Mouse (Mus musculus) right cerebral cortex, adult 18-20 months (tissue): Measurements from ENCODE around the gene Unc13b.

Experiments
- DNase-seq: peaks from one replicate; pipeline ENCODE4 v3.0.0; 2022; ENCODE audit warnings: mixed read lengths

Gene Unc13b

GRCm38 (mm10) chr4:43058753-43059654 lies at the start of gene Unc13b:
Gene Unc13b, plus strand, starts transcription at chr4:43058953.
- peak; percentile 89 for DNase-seq

DNA sequence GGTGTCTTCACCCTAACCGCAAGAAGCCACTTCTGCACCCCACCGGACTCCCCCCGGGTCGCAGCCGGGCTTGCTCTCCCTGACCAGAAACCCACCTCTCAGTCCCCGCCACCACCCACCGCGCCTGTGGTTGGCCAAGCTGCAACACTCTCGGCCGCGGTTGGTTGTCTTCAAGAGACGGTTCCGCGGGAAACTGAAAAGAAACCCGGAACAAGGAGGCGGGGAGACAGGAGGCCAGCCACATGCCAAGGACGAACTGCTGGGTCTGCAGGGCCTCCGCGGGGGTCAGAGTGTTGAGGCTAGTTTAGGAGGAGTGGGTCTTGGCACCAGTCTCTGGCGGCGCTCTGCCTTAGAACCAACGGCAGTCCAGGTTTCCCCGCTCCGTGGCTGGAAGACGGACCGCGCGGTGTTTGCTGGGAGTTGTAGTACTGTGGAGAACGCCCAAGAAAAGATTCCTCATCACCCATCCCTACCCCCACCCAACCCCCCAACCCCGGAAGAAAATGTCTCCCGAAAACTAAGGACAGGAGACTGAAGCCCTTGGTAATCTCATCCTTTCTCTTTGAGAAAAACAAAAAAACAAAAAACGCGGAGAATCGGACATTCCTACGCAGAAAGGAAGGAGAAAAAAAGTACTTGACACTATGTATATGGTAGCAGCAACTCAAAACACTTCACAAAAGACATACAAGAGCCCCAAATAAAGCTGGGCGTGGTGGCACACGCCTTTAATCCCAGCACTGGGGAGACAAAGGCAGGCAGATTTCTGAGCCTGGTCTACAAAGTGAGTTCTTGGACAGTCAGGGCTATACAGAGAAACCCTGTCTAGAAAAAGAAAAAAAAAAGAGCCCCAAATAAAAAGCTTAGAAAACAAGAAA lies 48.4 kb upstream of the Unc13b start, which contains the start of gene Fancg:
Gene Fancg (minus strand): TSS at position 346 of the 878 bp plus-strand sequence.
- peak; percentile 88 for DNase-seq

GRCm38 (mm10) chr4:43012091-43012490 lies 46.7 kb upstream of the Unc13b start:
- no peak for DNase-seq

- DNase-seq: no peak
Measured at GRCm38 (mm10) chr4:43018156-43018555, 40.6 kb upstream of the Unc13b start.

- DNase-seq: no peak
Measured at GRCm38 (mm10) chr4:43019176-43019575, 39.6 kb upstream of the Unc13b start.

DNA sequence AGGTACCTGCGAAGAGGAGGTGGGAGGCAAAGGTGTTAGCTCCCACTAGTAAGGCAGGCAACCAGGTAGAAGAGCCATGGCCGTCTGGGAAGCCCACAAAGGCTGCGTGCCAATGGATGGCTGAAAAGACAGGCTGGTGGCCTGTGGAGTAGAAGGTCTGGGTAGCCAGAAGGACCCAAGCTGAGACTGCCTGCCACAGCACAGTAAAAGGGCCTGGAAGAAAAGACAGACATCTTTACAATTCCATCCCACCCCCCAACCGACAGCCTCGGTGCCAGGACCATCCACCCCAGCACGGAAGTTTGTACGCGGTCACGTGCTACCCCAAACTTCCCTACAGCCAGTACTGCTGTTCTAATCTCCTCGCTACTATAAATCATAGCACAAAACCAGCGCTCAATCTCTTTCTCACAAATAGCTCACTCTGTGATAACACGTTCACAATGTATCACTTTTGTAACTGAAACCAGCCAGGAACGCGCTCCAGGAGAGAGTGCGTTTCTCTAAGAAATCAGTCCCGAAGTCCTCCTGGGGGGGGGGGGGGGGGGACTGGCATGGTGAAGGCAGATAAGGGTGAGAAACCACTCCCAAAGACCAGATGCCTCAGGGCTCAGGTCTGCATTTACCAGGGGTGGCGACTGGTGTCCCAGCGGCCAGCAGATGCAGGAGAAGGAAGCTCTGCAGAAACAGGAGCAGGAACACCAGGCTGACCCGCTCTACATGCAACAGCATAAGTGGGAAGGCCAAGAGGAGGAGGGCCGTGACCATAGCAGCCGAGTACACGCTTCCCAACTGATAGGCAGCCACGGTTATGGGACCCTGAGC lies 38.9 kb upstream of the Unc13b start:
- DNase-seq: no peak

- no peak for DNase-seq
Measured at GRCm38 (mm10) chr4:43020876-43021275, 37.9 kb upstream of the Unc13b start.

GRCm38 (mm10) chr4:43021341-43021740 lies 37.4 kb upstream of the Unc13b start:
- no peak for DNase-seq

- DNase-seq: no peak
Measured at GRCm38 (mm10) chr4:43024673-43025072, 34.1 kb upstream of the Unc13b start.

DNA sequence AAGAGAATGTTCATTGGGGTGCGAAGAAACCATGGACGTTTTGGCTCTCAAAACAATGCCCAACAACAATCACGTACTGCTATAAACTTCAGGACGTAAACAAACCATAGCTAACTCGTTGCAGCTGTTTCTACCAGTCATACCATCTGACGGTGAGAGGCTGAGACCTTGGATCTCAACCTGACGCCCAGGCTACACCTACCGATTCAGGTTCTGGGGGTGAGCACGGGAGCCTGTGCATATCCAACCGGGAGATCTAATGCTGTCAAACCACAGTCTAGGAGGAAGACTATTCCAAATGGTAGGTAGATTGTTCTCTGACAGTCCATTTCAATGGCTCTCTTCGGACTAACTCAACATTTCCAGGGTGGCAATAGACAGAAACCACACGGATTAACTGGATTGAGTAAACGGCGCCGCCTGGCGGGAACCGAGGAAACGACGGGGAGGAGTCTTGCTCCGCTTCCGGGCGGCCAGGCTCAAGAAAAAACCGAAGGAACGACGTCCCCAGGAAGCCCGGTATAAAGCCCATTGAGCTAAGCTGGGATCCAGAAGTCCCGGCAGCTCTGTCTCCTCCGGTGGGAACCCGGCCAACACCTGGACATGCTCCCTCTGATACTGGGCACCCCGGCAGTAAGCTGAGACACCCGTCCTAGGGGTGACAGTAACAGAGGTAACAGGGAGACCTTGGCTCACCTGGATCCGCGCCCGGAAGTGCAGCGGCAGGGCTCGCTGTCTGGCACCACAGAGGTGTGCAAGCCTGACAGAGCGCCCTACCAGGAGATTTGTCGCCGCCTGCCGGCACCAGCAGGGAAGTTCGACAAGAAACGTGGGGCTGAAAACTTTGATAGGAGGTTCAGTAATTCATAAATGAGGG lies 33.4 kb upstream of the Unc13b start, which contains the start of gene Pigo:
Gene Pigo (minus strand): TSS at position 736 of the 877 bp plus-strand sequence.
- peak; percentile 94 for DNase-seq

DNA sequence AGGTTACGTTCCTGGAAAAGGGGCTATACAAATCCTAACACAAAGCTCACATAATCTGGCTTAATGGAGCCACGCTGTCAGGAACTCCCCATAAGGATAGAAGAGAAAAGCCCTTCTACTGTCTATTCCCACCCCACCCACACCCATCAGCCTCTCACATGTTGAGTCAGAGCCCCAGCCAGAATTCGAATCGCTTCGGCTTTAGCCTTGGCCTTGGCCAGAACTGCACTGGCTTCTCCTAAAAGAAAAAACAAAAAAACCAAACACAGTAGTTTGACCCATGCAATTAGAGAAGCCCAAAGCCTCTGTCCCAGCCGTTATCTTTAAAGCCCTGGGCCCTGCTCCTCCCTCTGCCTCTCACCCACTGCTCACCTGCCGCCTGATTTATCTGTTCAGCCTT lies 29.6 kb upstream of the Unc13b start:
- DNase-seq: no peak

- no peak for DNase-seq
Measured at GRCm38 (mm10) chr4:43029749-43030148, 29.0 kb upstream of the Unc13b start.

DNA sequence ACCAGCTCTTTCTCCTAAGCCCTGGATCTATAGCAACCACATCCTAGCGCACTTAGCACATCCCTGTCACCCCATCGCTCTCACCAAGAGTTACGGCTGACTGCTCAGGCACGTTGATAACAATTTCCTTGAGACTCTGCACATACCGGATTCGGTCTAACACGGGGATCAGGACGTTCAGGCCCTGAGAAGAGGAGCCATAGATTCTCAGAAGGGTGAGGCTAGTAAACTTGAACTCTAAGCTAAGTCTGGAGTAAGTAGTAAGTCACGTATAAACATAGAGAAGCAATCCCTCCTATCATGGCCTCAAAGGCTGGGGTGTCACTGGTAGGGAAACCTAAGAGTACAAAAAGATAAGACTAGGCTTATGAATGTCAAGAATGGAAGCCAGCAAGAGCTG lies 28.4 kb upstream of the Unc13b start:
- no peak for DNase-seq

DNA sequence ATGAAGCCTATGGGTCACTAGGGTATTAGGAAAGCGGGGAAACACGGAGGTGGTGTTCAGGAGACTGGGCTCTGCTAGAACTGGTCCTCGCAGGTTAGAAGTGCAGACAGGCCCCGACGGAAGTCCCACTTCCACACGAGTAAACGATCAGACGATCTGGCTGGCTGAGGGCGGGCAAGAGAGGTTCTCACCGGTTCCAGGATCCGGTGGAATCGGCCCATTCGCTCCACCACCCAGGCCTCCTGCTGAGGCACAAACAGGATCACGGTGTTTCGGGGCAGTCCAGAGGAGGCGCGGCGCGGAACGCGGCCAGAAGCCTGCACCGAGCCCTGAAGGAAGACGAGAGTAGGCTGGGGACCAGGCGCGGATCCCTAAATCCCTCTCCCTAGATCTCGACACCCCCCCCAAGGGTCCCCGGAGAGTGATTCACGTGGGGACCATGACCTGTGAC lies 27.9 kb upstream of the Unc13b start:
- no peak for DNase-seq

- DNase-seq: peak; percentile 96
Measured at GRCm38 (mm10) chr4:43031237-43031995, 27.3 kb upstream of the Unc13b start, which contains the start of gene Stoml2. Gene Stoml2, minus strand, starts transcription at chr4:43031710.

DNA sequence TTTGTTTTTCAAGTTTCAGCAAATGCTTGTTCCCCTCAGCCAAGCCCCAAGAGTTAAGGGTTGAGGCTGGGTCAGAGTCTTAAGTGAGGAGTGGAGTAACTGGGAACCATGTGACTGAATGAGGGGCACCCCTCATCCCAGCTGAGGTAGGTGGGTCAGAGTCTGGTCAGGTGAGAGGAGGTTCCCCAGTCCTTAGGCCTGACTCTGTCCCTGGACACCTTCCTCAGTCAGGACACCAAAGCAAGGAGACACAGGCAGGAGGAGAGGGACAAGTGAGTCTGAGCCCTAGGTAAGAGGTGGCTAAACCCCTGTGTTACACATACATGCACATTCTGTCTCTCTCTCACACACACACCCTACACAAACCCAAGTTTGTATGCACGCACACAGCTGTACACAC lies 26.3 kb upstream of the Unc13b start:
- no peak for DNase-seq

DNA sequence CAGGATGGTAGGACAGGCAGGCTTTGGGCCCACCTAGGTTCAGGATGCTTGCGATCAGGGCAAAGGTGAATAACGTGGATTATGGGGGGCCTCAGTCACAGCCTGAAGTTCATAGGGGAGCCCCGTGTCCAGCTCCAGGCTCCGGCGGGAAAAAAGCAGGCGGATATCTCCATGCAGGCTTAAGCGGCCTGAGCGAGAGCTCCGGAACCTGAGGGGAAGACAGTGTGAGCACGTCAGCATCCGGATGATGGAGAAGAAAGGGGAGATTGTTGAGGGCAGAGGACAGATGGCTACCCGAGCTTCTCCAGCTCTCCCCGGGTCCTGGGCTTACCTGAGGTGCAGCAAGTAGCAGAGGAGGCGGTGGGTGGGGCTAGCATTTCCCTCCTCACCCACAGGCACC lies 25.3 kb upstream of the Unc13b start:
- DNase-seq: no peak

DNA sequence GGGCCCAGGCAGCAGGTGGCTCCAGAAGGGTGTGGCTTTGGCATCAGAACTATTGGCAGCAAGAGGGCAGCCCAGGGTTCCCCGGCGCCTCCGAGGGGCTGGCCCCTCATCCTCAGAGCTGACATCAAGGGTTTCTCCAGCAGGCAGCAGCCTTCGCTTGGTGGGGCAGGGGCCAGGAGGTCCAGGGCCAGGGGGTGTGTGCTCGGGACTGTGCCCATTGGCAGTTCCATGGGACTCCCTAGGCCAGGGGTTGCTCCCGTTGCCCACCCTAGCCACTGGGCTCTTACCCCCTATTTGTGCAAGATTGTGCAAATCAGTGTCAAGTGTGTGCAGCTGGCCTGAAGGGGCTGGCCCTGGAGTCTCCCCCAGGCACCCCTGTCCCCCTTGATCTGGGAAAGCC lies 22.9 kb upstream of the Unc13b start:
- no peak for DNase-seq

GRCm38 (mm10) chr4:43036356-43036755 lies 22.4 kb upstream of the Unc13b start:
- no peak for DNase-seq

DNA sequence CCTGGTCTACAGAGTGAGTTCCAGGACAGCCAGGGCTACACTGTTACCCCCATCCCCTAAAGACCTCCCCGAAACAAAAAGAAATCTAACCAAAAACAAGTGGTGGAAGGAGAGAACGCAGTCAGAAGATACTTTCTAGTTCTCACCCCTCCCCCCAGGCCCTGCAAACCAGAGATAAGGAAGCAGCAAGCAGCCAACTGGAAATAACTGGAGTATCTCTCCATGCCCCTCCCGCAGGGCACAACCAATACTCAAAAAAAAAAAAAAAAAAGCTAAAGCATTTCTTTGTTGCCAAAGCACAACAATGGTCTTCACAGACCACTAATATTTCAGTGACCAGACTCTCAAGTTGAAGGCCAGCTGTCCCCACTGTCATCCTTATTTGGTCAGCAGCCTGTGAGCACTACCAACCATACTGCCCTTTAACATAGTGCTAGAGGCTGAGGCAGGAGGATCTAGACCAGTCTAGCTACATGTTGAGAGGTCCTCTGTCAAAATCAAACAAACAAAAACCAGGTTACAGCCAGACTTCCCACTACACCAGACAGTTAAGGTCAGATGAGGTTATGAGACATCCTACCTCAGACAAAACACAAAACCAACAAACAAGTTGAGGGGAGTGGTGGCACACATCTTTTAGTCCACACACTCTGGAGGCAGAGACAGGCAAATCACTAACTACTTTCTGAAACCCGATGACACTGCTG lies 20.7 kb upstream of the Unc13b start:
- DNase-seq: no peak
